Mouse (Mus musculus): ENCODE measurements around the gene Erbb3.

- no peak for TF ChIP-seq GATA1 (IDR thresholded peaks at IDR 0.05; ENCODE audit: borderline replicate concordance, low read length)
- no peak for TF ChIP-seq FLI1 (IDR thresholded peaks at IDR 0.05; ENCODE audit: low read length)
These were observed 5.8 kb downstream of the Erbb3 start for GRCm38 (mm10) chr10:128583644-128584043.

Measured in megakaryocyte, embryonic 14.5 days (primary cell).